Mouse (Mus musculus) kidney, adult 11 months (tissue): Measurements from ENCODE around the gene Gsc2.

Source experiments
- DNase-seq: peaks from one replicate; pipeline ENCODE4 v3.0.0; 2022

Gene Gsc2

GRCm38 (mm10) chr16:17921325-17922162 lies 6.7 kb upstream of the Gsc2 start:
- DNase-seq, result peak; percentile 94

- no peak for DNase-seq
These were observed 5.7 kb upstream of the Gsc2 start for GRCm38 (mm10) chr16:17920586-17920985.

- DNase-seq, result peak; percentile 94
These were observed 3.7 kb downstream of the Gsc2 start, which contains the start of gene Ess2 for GRCm38 (mm10) chr16:17911052-17911595. Gene Ess2 (minus strand): TSS chr16:17911348.

- no peak for DNase-seq
These were observed 16.4 kb downstream of the Gsc2 start, which contains the start of the genes Dgcr2 and Tssk2 for GRCm38 (mm10) chr16:17898462-17898861. Gene Dgcr2 (minus strand): TSS chr16:17898562. Gene Tssk2 (plus strand): TSS chr16:17898637.

GRCm38 (mm10) chr16:17896091-17896490 lies 18.8 kb downstream of the Gsc2 start:
- DNase-seq, result no peak

- DNase-seq, result no peak
These were observed 20.9 kb downstream of the Gsc2 start, which contains the start of gene Tssk1 for GRCm38 (mm10) chr16:17893923-17894322. Gene Tssk1 (plus strand): TSS chr16:17894223.

GRCm38 (mm10) chr16:17892606-17893005 lies 22.3 kb downstream of the Gsc2 start:
- peak; percentile 89 for DNase-seq

GRCm38 (mm10) chr16:17891567-17891959 lies 23.3 kb downstream of the Gsc2 start, which contains the start of gene Gm20518:
Gene Gm20518 (minus strand): TSS chr16:17891671.
- peak; percentile 98 for DNase-seq

- DNase-seq, result peak; percentile 92
These were observed 23.8 kb downstream of the Gsc2 start for GRCm38 (mm10) chr16:17890917-17891566.

GRCm38 (mm10) chr16:17890342-17890727 lies 24.5 kb downstream of the Gsc2 start:
- DNase-seq, result no peak

- DNase-seq, result no peak
These were observed 25.0 kb downstream of the Gsc2 start for GRCm38 (mm10) chr16:17889689-17890341.

- no peak for DNase-seq
These were observed 30.7 kb downstream of the Gsc2 start for GRCm38 (mm10) chr16:17884116-17884515.

- DNase-seq, result no peak
These were observed 32.7 kb downstream of the Gsc2 start for GRCm38 (mm10) chr16:17882196-17882595.

- DNase-seq, result no peak
These were observed 35.3 kb downstream of the Gsc2 start for GRCm38 (mm10) chr16:17879571-17879970.

GRCm38 (mm10) chr16:17876096-17876495 lies 38.8 kb downstream of the Gsc2 start:
- DNase-seq, result no peak

- DNase-seq, result no peak
These were observed 39.7 kb downstream of the Gsc2 start for GRCm38 (mm10) chr16:17875174-17875573.

GRCm38 (mm10) chr16:17872995-17873394 lies 41.9 kb downstream of the Gsc2 start:
- DNase-seq, result no peak

GRCm38 (mm10) chr16:17871248-17871647 lies 43.6 kb downstream of the Gsc2 start:
- DNase-seq, result no peak

- peak; percentile 40 for DNase-seq
These were observed 49.1 kb downstream of the Gsc2 start for GRCm38 (mm10) chr16:17865770-17866169.

- peak; percentile 15 for DNase-seq
These were observed 49.6 kb downstream of the Gsc2 start for GRCm38 (mm10) chr16:17865293-17865692.
